Mouse (Mus musculus) cortical plate, adult 2 months (tissue): ENCODE data around the gene Spa17.

Source experiments
- CTCF ChIP-seq: fragments of 200-500 bp; IDR thresholded peaks from 2 replicates; pipeline ENCODE4 v1.5.1; 2011; ENCODE audit warnings: mild to moderate bottlenecking, control low read depth, low read length; ENCODE audit not compliant: insufficient read depth; ENCODE audit errors: extremely low read depth
- POLR2A ChIP-seq: fragments of 200-500 bp; IDR thresholded peaks from 2 replicates; pipeline ENCODE4 v1.6.1; 2011; ENCODE audit warnings: mild to moderate bottlenecking, low read length, control low read depth; ENCODE audit not compliant: insufficient read depth; ENCODE audit errors: extremely low read depth

- TF ChIP-seq CTCF (no peak), POLR2A (no peak)
Measured at GRCm38 (mm10) chr9:37650639-37651038, 37.1 kb upstream of the Spa17 start.
